Mouse (Mus musculus) cortical plate, adult 2 months (tissue): ENCODE measurements around the gene Espn. TPM values are rescaled to one million over a fixed set of nuclear protein-coding genes. Genes with fewer than 3 reads are reported as not detected.
A peak's percentile ranks its signal among the peaks of the same experiment; 100 is the strongest.

ENCODE experiments used
- H3K27ac ChIP-seq: fragments of 200-500 bp; 2 replicates; pipeline ENCODE4 v1.5.1; 2012; ENCODE audit warnings: low read length, control low read depth, inconsistent platforms; ENCODE audit not compliant: insufficient read depth
- H3K4me1 ChIP-seq: fragments of 200-500 bp; 2 replicates; pipeline ENCODE4 v1.6.1; 2011; ENCODE audit warnings: low read length; ENCODE audit not compliant: control insufficient read depth, insufficient read depth
- H3K4me3 ChIP-seq: fragments of 200-500 bp; 2 replicates; pipeline ENCODE4 v1.5.1; 2011; ENCODE audit warnings: mild to moderate bottlenecking, low read length, control low read depth; ENCODE audit not compliant: insufficient read depth
- CTCF ChIP-seq: fragments of 200-500 bp; IDR thresholded peaks from 2 replicates; pipeline ENCODE4 v1.5.1; 2011; ENCODE audit warnings: mild to moderate bottlenecking, control low read depth, low read length; ENCODE audit not compliant: insufficient read depth; ENCODE audit errors: extremely low read depth
- POLR2A ChIP-seq: fragments of 200-500 bp; IDR thresholded peaks from 2 replicates; pipeline ENCODE4 v1.6.1; 2011; ENCODE audit warnings: mild to moderate bottlenecking, low read length, control low read depth; ENCODE audit not compliant: insufficient read depth; ENCODE audit errors: extremely low read depth
- polyA plus RNA-seq: library from polyadenylated mRNA; depleted of rRNA; stranded (reverse); fragments of >200 nt; gene quantifications from 2 replicates; pipeline ENCODE4 v1.2.3, GENCODE M21; 2012

Espn gene
- polyA plus RNA-seq, 1 experiment, result 1.8 TPM

DNA sequence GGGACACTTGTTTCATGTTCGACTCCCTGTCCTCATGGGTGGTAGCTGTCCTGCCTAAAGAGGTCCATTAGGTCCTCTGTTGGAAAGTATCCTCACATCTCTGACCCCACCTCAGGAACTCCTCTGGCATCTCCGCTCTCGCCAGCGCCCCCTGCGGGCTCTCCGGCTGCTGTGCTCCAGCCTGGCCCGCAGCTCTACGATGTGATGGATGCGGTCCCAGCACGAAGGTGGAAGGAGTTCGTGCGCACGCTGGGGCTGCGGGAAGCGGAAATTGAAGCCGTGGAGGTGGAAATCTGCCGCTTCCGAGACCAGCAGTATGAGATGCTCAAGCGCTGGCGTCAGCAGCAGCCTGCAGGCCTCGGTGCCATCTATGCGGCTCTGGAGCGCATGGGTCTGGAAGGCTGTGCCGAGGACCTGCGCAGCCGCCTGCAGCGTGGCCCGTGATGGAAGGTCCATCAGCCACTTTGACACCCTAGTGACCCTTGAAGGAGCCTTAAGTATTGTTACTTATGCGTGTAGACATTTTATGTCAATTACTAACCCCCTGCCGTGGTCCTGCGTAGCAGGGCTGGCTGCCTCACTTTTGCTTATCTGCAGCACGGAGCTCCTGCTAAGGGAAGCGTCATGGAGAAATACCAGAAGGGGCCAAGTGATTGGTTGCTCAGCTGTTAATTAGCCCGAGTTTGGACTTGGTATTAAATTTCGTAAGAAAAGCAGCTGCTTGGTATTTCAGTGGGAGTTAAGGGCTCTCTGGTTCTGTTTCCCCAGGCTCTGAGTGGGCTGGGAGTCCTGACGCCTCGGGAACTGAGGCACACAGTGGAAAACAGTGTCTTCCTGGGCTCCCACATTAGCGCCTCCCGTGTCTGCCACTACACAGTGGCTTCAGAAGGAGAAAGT lies 32.5 kb downstream of the Espn start:
- Histone ChIP-seq H3K4me3 (no peak overlapping the region), H3K4me1 (no peaks in the 10 kb centered on the region), H3K27ac (no peak overlapping the region)
- TF ChIP-seq CTCF (peak; percentile 37), POLR2A (no peak)

DNA sequence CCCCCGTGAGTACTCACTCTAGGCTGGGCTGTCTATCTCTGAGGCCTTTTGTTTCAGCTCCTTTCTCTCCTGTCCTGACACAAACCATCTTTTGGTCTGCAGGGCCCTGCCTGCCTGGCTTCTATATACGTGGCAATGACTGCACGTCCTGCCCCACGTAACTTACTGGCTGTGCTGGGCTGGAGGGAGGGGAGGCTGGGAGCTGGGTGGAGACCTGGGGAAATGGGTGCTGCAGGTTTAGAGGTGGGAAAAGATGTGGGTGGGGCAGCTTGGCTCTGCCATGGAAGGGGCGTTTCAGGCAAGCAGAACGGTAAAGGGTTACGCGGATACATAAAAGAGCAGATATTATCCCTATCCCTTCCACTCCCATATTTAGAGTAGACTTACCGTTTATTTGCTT lies 34.6 kb downstream of the Espn start:
- H3K4me3 ChIP-seq, result no peak overlapping the region
- H3K4me1 ChIP-seq, result no peaks in the 10 kb centered on the region
- no peak overlapping the region for H3K27ac ChIP-seq
- no peak for TF ChIP-seq POLR2A
- TF ChIP-seq CTCF, result no peak

DNA sequence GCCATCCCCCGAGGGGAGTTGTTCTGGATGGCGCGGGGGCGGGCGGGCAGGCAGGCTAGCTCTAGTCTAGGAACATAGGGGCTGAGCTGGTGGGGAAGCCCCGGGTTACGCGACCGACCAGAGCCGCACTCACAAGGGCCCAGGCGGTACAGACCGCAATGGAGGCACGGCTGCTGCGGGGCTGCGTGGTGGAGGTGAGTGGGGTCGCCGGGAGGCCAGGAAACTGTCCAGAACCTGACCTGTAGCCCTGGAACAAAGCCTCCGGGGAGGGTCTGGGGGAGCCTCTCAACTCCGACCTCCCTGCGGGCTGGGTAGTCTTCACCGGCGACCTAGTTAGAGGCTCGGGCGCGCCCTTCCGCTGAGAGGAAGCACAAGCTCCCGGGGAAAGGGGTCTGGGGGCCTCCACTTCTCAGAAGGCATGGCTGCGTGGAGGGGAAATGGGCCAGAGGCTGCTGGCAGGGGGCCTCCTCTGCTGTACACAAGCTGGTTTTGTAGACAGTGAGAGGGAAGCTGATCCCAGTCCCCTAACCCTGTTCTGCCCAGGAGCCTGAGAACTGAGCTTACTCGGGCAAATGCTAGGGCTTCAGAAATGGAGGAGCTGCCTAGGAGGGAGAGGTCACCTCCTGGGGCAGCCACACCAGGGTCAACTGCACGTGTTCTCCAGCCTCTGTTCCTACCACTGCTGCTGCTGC lies 36.1 kb downstream of the Espn start, which contains the start of gene Tnfrsf25:
TSS of gene Tnfrsf25 (plus strand) at position 14 of the 692 bp plus-strand sequence.
- no peak within 1 kb of the TSS for H3K27ac ChIP-seq
- no peak for TF ChIP-seq CTCF
- no peak for TF ChIP-seq POLR2A
- H3K4me3 ChIP-seq, result no peak within 1 kb of the TSS

DNA sequence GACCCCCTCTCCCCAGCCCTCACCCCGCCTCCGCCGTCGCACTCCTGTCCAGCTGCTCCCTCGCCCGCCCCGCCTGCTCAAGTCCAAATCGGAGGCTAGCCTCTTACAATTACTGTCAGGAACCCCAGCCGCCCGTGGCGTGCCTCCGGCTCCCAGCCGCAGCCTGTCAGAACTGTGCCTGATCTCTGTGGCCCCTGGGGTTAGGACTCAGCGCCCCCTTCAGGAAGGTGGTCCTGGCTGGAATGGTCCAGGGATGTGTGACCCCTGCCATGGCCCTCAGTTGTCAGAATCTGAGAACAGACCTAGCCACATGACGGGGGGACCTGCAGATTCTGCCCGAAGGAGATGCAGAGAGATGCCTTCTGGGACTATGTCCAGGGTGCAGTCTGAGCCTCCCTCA lies 38.1 kb downstream of the Espn start:
- Histone ChIP-seq H3K4me3 (no peak overlapping the region), H3K27ac (no peak overlapping the region), H3K4me1 (no peaks in the 10 kb centered on the region)
- no peak for TF ChIP-seq CTCF
- TF ChIP-seq POLR2A, result no peak

More for the DNA sequence above, 36.1 kb downstream of the Espn start, which contains the start of gene Tnfrsf25:
- no peaks in the 10 kb centered on the region for H3K4me1 ChIP-seq

DNA sequence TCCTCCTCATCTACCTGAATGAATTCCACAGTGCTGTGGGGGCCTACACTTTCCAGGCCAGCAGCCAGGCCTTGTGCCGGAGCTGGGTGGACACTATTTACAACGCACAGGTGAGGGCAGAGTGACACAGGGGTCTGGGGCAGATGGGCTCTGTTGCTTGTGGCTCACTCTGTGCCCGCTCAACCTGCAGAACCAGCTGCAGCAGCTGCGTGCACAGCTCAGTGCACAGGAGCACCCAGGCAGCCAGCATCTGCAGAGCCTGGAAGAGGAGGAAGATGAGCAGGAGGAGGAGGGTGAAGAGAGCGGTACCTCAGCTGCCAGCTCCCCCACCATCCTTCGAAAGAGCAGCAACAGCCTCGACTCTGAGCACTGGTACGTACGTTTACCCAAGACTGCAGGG lies 39.8 kb downstream of the Espn start:
- H3K4me1 ChIP-seq, result peaks cover 2% of the 10 kb centered on the region; the same call in 1 of the 2 replicates
- H3K4me3 ChIP-seq, result no peak overlapping the region
- TF ChIP-seq CTCF (no peak), POLR2A (no peak)

DNA sequence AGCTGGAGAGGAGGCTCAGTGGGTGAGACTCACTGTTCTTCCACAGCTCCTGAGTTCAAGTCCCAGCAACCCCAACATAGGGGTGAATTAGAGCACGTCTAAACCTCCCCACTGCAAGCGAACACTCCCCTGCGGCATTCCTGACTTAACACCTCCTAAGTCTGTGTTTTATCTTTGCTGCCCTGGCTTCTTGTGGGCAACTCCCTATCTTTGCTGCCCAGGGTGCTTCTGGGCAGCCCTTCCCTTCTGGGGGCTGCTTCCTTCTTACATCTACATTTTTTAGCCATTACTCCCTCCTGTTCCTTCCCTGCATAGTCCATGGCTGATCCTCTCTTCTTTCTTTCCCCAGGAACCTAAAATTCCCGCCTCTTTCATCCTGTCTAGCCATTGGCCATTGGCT lies 41.5 kb downstream of the Espn start:
- H3K4me1 ChIP-seq, result peaks cover 2% of the 10 kb centered on the region; the same call in 1 of the 2 replicates
- H3K4me3 ChIP-seq, result no peak overlapping the region
- TF ChIP-seq CTCF, result no peak
- TF ChIP-seq POLR2A, result no peak
- H3K27ac ChIP-seq, result no peak overlapping the region

More for the DNA sequence above, 39.8 kb downstream of the Espn start:
- no peak overlapping the region for H3K27ac ChIP-seq

DNA sequence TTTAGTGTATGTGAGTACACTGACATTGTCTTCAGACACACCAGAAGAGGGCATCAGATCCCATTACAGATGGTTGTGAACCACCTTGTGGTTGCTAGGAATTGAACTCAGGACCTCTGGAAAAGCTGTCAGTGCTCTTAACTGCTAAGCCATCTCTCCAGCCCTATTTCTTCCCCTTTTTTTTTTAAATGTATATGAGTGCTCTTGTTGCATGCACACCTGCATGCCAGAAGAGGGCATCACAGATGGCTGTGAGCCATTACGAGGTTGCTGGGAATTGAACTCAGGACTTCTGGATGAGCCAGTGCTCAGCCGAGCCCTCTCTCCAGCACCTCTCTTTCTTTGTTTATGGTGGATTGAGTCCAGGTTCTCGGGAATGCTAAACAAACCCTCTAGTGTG lies 42.7 kb downstream of the Espn start:
- H3K27ac ChIP-seq, result no peak overlapping the region
- TF ChIP-seq POLR2A, result no peak
- no peak for TF ChIP-seq CTCF
- H3K4me3 ChIP-seq, result no peak overlapping the region
- peaks cover 2% of the 10 kb centered on the region; the same call in 1 of the 2 replicates for H3K4me1 ChIP-seq

DNA sequence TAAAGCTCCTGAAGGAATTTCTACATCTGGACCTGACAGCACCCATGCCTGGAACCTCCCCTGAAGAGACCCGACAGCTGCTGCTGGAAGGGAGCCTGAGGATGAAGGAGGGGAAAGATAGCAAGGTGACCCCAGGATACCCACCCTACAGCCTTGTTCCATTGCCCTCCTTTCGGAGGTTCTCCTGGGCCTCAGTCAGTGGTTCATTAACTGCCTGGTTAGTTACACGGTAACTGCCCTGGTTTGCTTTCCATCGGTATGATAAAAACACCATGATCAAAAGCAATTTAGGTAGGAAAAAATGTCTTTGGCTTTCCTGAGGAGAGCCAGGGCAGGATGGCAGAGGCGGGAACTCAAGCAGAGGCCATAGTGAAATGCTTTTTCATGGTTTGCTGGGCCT lies 43.5 kb downstream of the Espn start:
- peaks cover 2% of the 10 kb centered on the region; the same call in 1 of the 2 replicates for H3K4me1 ChIP-seq
- H3K27ac ChIP-seq, result no peak overlapping the region
- no peak overlapping the region for H3K4me3 ChIP-seq
- TF ChIP-seq POLR2A, result no peak
- no peak for TF ChIP-seq CTCF

DNA sequence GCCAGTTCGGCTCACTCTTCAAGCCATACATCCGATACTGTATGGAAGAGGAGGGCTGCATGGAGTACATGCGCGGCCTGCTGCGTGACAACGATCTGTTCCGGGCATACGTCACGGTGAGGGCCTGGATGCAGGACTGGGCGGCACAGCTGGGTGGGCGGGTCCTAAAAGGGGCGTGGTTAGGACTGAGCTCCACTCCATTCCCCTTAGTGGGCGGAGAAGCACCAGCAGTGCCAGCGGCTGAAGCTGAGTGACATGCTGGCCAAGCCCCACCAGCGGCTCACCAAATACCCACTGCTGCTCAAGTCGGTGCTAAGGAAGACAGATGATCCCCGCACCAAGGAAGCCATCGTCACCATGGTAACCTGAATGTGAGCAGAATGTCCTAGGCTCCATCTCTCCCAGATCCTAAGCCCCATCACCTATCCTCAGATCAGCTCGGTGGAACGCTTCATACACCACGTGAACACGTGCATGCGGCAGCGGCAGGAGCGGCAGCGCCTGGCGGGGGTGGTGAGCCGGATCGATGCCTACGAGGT lies 44.1 kb downstream of the Espn start:
- H3K4me3 ChIP-seq, result peak overlapping the region; percentile 1; the same call in 1 of the 2 replicates
- no peak overlapping the region for H3K27ac ChIP-seq
- peaks cover 2% of the 10 kb centered on the region; the same call in 1 of the 2 replicates for H3K4me1 ChIP-seq
- TF ChIP-seq POLR2A (peak; percentile 23; the same call in 1 of the 2 replicates), CTCF (no peak)
